In the genomic region with DNA sequence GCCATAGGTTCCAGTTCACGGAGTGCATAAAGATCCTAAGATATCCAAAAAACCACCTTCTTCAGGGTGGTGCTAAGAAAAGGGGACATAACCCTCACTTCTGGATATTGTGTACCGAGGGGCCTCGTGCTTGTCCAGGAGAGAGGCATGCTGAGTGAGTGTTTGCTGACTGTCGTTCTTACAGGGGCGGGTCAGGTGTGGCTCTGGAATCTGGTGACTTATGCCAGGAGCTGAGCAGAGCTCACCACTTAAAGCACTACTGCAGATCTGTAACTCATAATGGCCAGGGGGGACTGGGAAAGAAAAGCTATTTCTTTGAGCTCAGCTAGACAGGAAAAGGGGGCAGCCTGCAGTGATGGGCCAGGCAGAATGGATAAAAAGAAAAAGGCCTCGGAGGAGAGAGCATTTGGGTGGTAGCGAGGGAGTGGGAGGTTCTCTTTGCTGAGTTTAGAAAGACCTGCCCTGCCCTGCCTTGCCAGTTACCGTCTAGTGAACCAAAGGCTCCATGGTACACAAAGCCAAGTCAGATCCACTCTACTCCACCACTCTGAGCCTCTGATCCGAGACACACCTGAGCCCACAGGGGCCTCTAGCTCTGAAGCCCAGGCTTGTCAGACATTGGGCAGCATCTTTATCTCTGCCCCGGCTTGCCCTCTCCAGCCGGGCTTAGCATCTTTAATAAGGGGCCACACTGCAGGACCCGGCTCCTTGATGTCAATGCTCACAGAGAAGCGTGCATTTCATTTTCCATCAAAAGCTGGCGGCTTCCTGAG, we compare ENCODE assay signal across 10 mouse cellular contexts. TPM values are rescaled to one million over a fixed set of nuclear protein-coding genes. Genes with fewer than 3 reads are reported as not detected.
DNase-seq lines count a peak whose midpoint lies in the region; ATAC-seq and TF ChIP-seq lines count a peak whose summit lies in the region.
"Had no signal": no experiment of that assay in that cellular context is flagged by ENCODE, and none has a peak within 500 bp of the region (broad histone marks: within the 10 kb centered on the region; RNA-seq: fewer than 3 reads in every experiment).

No protein-coding gene starts in this region.

- intact Hi-C loops in left cerebral cortex, postnatal 36 days (cut with DNase I), result no loop called here

- no peaks in the 10 kb centered on the region for H3K9me3 ChIP-seq in midbrain, embryonic 10.5 days (replicated peaks)
- H3K9me3 ChIP-seq in midbrain, postnatal 0 days (ENCODE audit: low read length), result no peaks in the 10 kb centered on the region
- no peaks in the 10 kb centered on the region for H3K9me3 ChIP-seq in kidney, embryonic 15.5 days (replicated peaks)
- H3K9me3 ChIP-seq in lung, embryonic 16.5 days (ENCODE audit: control insufficient read depth, low read length), result no peaks in the 10 kb centered on the region
- no peaks in the 10 kb centered on the region for H3K9me3 ChIP-seq in stomach, embryonic 16.5 days (replicated peaks; ENCODE audit: control insufficient read depth, low read length)

- no peaks in the 10 kb centered on the region for H3K36me3 ChIP-seq in midbrain, embryonic 10.5 days
- H3K36me3 ChIP-seq in midbrain, postnatal 0 days (ENCODE audit: insufficient read depth, low read length), result no peaks in the 10 kb centered on the region
- peaks cover 6% of the 10 kb centered on the region for H3K36me3 ChIP-seq in kidney, embryonic 15.5 days
- no peaks in the 10 kb centered on the region for H3K36me3 ChIP-seq in lung, embryonic 16.5 days (ENCODE audit: control insufficient read depth, insufficient read depth, low read length)
- no peaks in the 10 kb centered on the region for H3K36me3 ChIP-seq in stomach, embryonic 16.5 days (ENCODE audit: control insufficient read depth, insufficient read depth, low read length)

- H3K27ac ChIP-seq in midbrain, embryonic 10.5 days (replicated peaks), result peak overlapping the region; percentile 38; the same call in 1 of the 2 replicates
- no peak overlapping the region for H3K27ac ChIP-seq in midbrain, postnatal 0 days (ENCODE audit: low read depth, low read length)
- peak overlapping the region; percentile 67 for H3K27ac ChIP-seq in kidney, embryonic 15.5 days
- H3K27ac ChIP-seq in lung, embryonic 16.5 days (ENCODE audit: low read length), result peak overlapping the region; percentile 88
- peak overlapping the region; percentile 47 for H3K27ac ChIP-seq in stomach, embryonic 16.5 days (ENCODE audit: low read length)

- H3K4me3 ChIP-seq in midbrain, embryonic 10.5 days, result no peak overlapping the region
- H3K4me3 ChIP-seq in midbrain, postnatal 0 days (ENCODE audit: low read depth, low read length), result no peak overlapping the region
- no peak overlapping the region for H3K4me3 ChIP-seq in kidney, embryonic 15.5 days (replicated peaks)
- no peak overlapping the region for H3K4me3 ChIP-seq in lung, embryonic 16.5 days (ENCODE audit: low read length)
- no peak overlapping the region for H3K4me3 ChIP-seq in stomach, embryonic 16.5 days (replicated peaks; ENCODE audit: low read length)

- no peak for DNase-seq in midbrain, embryonic 10.5 days (ENCODE audit: low spot score)
- no peak for DNase-seq in midbrain, postnatal 0 days (ENCODE audit: low spot score)
- no peak for DNase-seq in left cerebral cortex, postnatal 36 days (ENCODE audit: low spot score in 2 of 2)
- no peak for DNase-seq in retina, postnatal 1 day
- DNase-seq: cerebellum, adult 9-11 months; gastrocnemius, postnatal 14 days; thymus, postnatal 36 days had no signal

- no peak overlapping the region for H3K9ac ChIP-seq in midbrain, postnatal 0 days (replicated peaks; ENCODE audit: low read length, poor library complexity, severe bottlenecking)
- no peak overlapping the region for H3K9ac ChIP-seq in kidney, embryonic 15.5 days
- H3K9ac ChIP-seq in lung, embryonic 16.5 days (ENCODE audit: low read length), result 0 out of 2 replicates have a peak overlapping the region, but pooled peaks have one; percentile 8
- H3K9ac ChIP-seq in stomach, embryonic 16.5 days (ENCODE audit: low read length), result no peak overlapping the region

- H3K4me1 ChIP-seq in midbrain, embryonic 10.5 days, result peaks cover 42% of the 10 kb centered on the region
- H3K4me1 ChIP-seq in midbrain, postnatal 0 days (ENCODE audit: insufficient read depth, low read length), result no peaks in the 10 kb centered on the region
- H3K4me1 ChIP-seq in kidney, embryonic 15.5 days, result peaks cover 71% of the 10 kb centered on the region
- H3K4me1 ChIP-seq in lung, embryonic 16.5 days (replicated peaks; ENCODE audit: control insufficient read depth, insufficient read depth, low read length), result peaks cover 24% of the 10 kb centered on the region
- peaks cover 29% of the 10 kb centered on the region for H3K4me1 ChIP-seq in stomach, embryonic 16.5 days (ENCODE audit: control insufficient read depth, insufficient read depth, low read length)

- ATAC-seq in midbrain, postnatal 0 days (ENCODE audit: low FRiP score), result no peak
- no peak for ATAC-seq in kidney, embryonic 15.5 days (replicated peaks; ENCODE audit: low FRiP score)
- peak; percentile 86 for ATAC-seq in lung, embryonic 16.5 days (ENCODE audit: low read depth)
- ATAC-seq in stomach, embryonic 16.5 days (ENCODE audit: insufficient read depth, low FRiP score), result peak; percentile 54; the same call in 1 of the 2 replicates

- TF ChIP-seq CTCF in midbrain, postnatal 0 days (IDR thresholded peaks at IDR 0.05), result no peak

- H3K27me3 ChIP-seq in midbrain, embryonic 10.5 days (ENCODE audit: low read depth, poor library complexity, severe bottlenecking), result peaks cover 3% of the 10 kb centered on the region; the same call in 1 of the 2 replicates
- H3K27me3 ChIP-seq in midbrain, postnatal 0 days (ENCODE audit: insufficient read depth, low read length), result no peaks in the 10 kb centered on the region
- H3K27me3 ChIP-seq in kidney, embryonic 15.5 days, result no peaks in the 10 kb centered on the region
- H3K27me3 ChIP-seq in lung, embryonic 16.5 days (ENCODE audit: control insufficient read depth, insufficient read depth, low read depth, low read length), result no peaks in the 10 kb centered on the region
- H3K27me3 ChIP-seq in stomach, embryonic 16.5 days (ENCODE audit: control insufficient read depth, insufficient read depth, low read length), result no peaks in the 10 kb centered on the region

- WGBS in midbrain, embryonic 10.5 days, result 66% methylated on average over 14 of the region's 14 CpGs
- WGBS in midbrain, postnatal 0 days, result 52% methylated on average over 14 of the region's 14 CpGs
- WGBS in kidney, embryonic 15.5 days, result 71% methylated on average over 14 of the region's 14 CpGs
- 62% methylated on average over 14 of the region's 14 CpGs for WGBS in lung, embryonic 16.5 days
- 64% methylated on average over 14 of the region's 14 CpGs for WGBS in stomach, embryonic 16.5 days

- no peak overlapping the region for H3K4me2 ChIP-seq in midbrain, postnatal 0 days (ENCODE audit: low read depth, low read length, poor library complexity, severe bottlenecking)
- no peak overlapping the region for H3K4me2 ChIP-seq in kidney, embryonic 15.5 days
- 0 out of 2 replicates have a peak overlapping the region, but pooled peaks have one; percentile 0 for H3K4me2 ChIP-seq in lung, embryonic 16.5 days (ENCODE audit: low read depth, low read length)
- H3K4me2 ChIP-seq in stomach, embryonic 16.5 days (ENCODE audit: low read depth, low read length), result no peak overlapping the region

RNA-seq across cellular contexts. Expression of gene Igfbp7, which starts 9.4 kb away (rescaled TPM):
- polyA plus RNA-seq in midbrain, embryonic 10.5 days (2016; fragmentation: Nextera tagmentation; extraction: Ambion mirVana), result 10.4 and 16.3 TPM in 2 replicates
- 44.6 and 45.9 TPM in 2 replicates for total RNA-seq in midbrain, postnatal 0 days (2014; rRNA removed)
- 77.3 and 81.3 TPM in 2 replicates for polyA plus RNA-seq in midbrain, postnatal 0 days (2015; fragmentation: Nextera tagmentation; extraction: Ambion mirVana)
- polyA plus RNA-seq in kidney, embryonic 15.5 days (2015; fragmentation: Nextera tagmentation; extraction: Ambion mirVana), result 343 and 354 TPM in 2 replicates
- 99.8 and 104 TPM in 2 replicates for polyA plus RNA-seq in lung, embryonic 16.5 days (2015; fragmentation: Nextera tagmentation; extraction: Ambion mirVana)
- 178 and 180 TPM in 2 replicates for polyA plus RNA-seq in stomach, embryonic 16.5 days (2015; fragmentation: Nextera tagmentation; extraction: Ambion mirVana)
- 10 to 100 TPM; 45.1 to 48.4 TPM for total RNA-seq in left cerebral cortex, postnatal 36 days (2021)

Comparison
In these comparisons a context has a peak if more than half of its experiments do, and no peak if none do; other contexts are left out.
1. ATAC-seq: peak in lung, embryonic 16.5 days (single experiment) and stomach, embryonic 16.5 days (single experiment); none in midbrain, postnatal 0 days (single experiment) and kidney, embryonic 15.5 days (single experiment).